Mouse (Mus musculus) liver, adult 2 months (tissue): ENCODE measurements around the gene Amd1.

Experiments
- CTCF ChIP-seq: fragments of 200-500 bp; IDR thresholded peaks from 2 replicates; pipeline ENCODE4 v1.5.1; 2011; ENCODE audit warnings: low read depth, low read length, control low read depth
- POLR2A ChIP-seq: fragments of 200-500 bp; IDR thresholded peaks from 2 replicates; pipeline ENCODE4 v1.6.1; 2011; ENCODE audit warnings: low read length, control low read depth; ENCODE audit not compliant: insufficient read depth; ENCODE audit errors: extremely low read depth

GRCm38 (mm10) chr10:40332864-40333263 lies 30.9 kb upstream of the Amd1 start:
- TF ChIP-seq CTCF (no peak), POLR2A (no peak)
